In the genomic region with DNA sequence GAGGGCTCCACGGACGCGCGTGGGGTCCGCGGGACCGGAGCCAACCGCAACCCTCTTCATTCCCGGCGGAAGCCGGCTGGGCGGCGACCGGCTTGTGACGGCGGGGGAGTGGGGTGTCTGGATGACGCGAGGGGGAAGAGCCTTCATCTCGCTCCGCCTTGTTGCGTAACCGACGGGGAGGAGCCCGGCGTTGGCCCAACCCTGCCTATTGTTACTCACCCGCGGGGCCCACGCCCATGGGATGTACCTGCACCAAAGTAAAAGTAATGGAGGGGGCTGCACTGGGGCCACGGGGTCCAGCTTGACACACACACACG, we compare ENCODE assay signal across 8 mouse cellular contexts. TPM values are rescaled to one million over a fixed set of nuclear protein-coding genes. Genes with fewer than 3 reads are reported as not detected.
DNase-seq lines count a peak whose midpoint lies in the region; ATAC-seq and TF ChIP-seq lines count a peak whose summit lies in the region.

No protein-coding gene starts in this region.

- DNase-seq in 3134 (ENCODE audit: extremely low read depth, insufficient read length, low spot score), result peak; percentile 87
- DNase-seq in adrenal gland, postnatal 14 days, result peak; percentile 94
- peak; percentile 85 for DNase-seq in embryonic facial prominence, embryonic 11.5 days (ENCODE audit: low spot score)
- peak; percentile 92 for DNase-seq in heart, adult 2 months
- peak; percentile 87 to 89 for DNase-seq in kidney, adult 8-10 months
- DNase-seq in spleen, adult 18-20 months, result peak; percentile 83 to 84

- peak overlapping the region; percentile 59 for H3K4me3 ChIP-seq in embryonic facial prominence, embryonic 11.5 days (ENCODE audit: low read depth, low read length)
- H3K4me3 ChIP-seq in heart, adult 2 months, result peak overlapping the region; percentile 78
- peak overlapping the region; percentile 61 for H3K4me3 ChIP-seq in limb, embryonic 13.5 days
- peak overlapping the region; percentile 67 for H3K4me3 ChIP-seq in midbrain, embryonic 15.5 days

- TF ChIP-seq EP300 in heart, adult 2 months (IDR thresholded peaks at IDR 0.05; ENCODE audit: insufficient read depth, low read depth, low read length), result no peak

- no peaks in the 10 kb centered on the region; the same call in 1 of the 2 replicates for H3K79me2 ChIP-seq in heart, adult 2 months (replicated peaks; ENCODE audit: control insufficient read depth, insufficient read depth, low read length)

- no peak for TF ChIP-seq CTCF in heart, adult 2 months (IDR thresholded peaks at IDR 0.05)

- H3K4me1 ChIP-seq in embryonic facial prominence, embryonic 11.5 days (ENCODE audit: control insufficient read depth, insufficient read depth, low read length), result no peaks in the 10 kb centered on the region
- no peaks in the 10 kb centered on the region; the same call in 1 of the 2 replicates for H3K4me1 ChIP-seq in heart, adult 2 months (ENCODE audit: control insufficient read depth, insufficient read depth, low read length)
- peaks cover 4% of the 10 kb centered on the region; the same call in 1 of the 2 replicates for H3K4me1 ChIP-seq in limb, embryonic 13.5 days
- peaks cover 12% of the 10 kb centered on the region; the same call in 1 of the 2 replicates for H3K4me1 ChIP-seq in midbrain, embryonic 15.5 days

- no peaks in the 10 kb centered on the region for H3K36me3 ChIP-seq in embryonic facial prominence, embryonic 11.5 days (replicated peaks; ENCODE audit: control insufficient read depth, insufficient read depth, low read depth, low read length)
- no peaks in the 10 kb centered on the region for H3K36me3 ChIP-seq in heart, adult 2 months (ENCODE audit: control insufficient read depth, insufficient read depth, low read length)
- no peaks in the 10 kb centered on the region for H3K36me3 ChIP-seq in limb, embryonic 13.5 days
- H3K36me3 ChIP-seq in midbrain, embryonic 15.5 days (replicated peaks), result no peaks in the 10 kb centered on the region

- no peak overlapping the region for H3K27ac ChIP-seq in embryonic facial prominence, embryonic 11.5 days (replicated peaks; ENCODE audit: low read depth, low read length)
- H3K27ac ChIP-seq in heart, adult 2 months, result peak overlapping the region; percentile 73
- H3K27ac ChIP-seq in limb, embryonic 13.5 days, result no peak overlapping the region
- peak overlapping the region; percentile 85 for H3K27ac ChIP-seq in midbrain, embryonic 15.5 days

- TF ChIP-seq POLR2A in heart, adult 2 months (IDR thresholded peaks at IDR 0.05; ENCODE audit: insufficient read depth, low read depth, low read length), result peak; percentile 38; the same call in 1 of the 2 replicates

- H3K9ac ChIP-seq in embryonic facial prominence, embryonic 11.5 days (replicated peaks; ENCODE audit: low read length), result peak overlapping the region; percentile 61
- peak overlapping the region; percentile 85 for H3K9ac ChIP-seq in heart, adult 2 months (ENCODE audit: low read depth, low read length)
- peak overlapping the region; percentile 69 for H3K9ac ChIP-seq in limb, embryonic 13.5 days
- H3K9ac ChIP-seq in midbrain, embryonic 15.5 days, result peak overlapping the region; percentile 58

- WGBS in embryonic facial prominence, embryonic 11.5 days, result 13% methylated on average over 19 of the region's 30 CpGs
- 16% methylated on average over 29 of the region's 30 CpGs for WGBS in heart, adult 2 months
- 17% methylated on average over 27 of the region's 30 CpGs for WGBS in limb, embryonic 13.5 days
- WGBS in midbrain, embryonic 15.5 days, result 8% methylated on average over 30 of the region's 30 CpGs

- no peaks in the 10 kb centered on the region for H3K9me3 ChIP-seq in embryonic facial prominence, embryonic 11.5 days (replicated peaks; ENCODE audit: control insufficient read depth, low read length)
- H3K9me3 ChIP-seq in limb, embryonic 13.5 days, result no peaks in the 10 kb centered on the region
- no peaks in the 10 kb centered on the region for H3K9me3 ChIP-seq in midbrain, embryonic 15.5 days

- H3K4me2 ChIP-seq in embryonic facial prominence, embryonic 11.5 days (ENCODE audit: low read depth, low read length), result no peak overlapping the region; the same call in 1 of the 2 replicates
- peak overlapping the region; percentile 68 for H3K4me2 ChIP-seq in limb, embryonic 13.5 days (replicated peaks)
- H3K4me2 ChIP-seq in midbrain, embryonic 15.5 days, result peak overlapping the region; percentile 72

- H3K27me3 ChIP-seq in embryonic facial prominence, embryonic 11.5 days (ENCODE audit: control insufficient read depth, insufficient read depth, low read length), result no peaks in the 10 kb centered on the region
- H3K27me3 ChIP-seq in heart, adult 2 months (ENCODE audit: control insufficient read depth, insufficient read depth, low read length), result no peaks in the 10 kb centered on the region
- no peaks in the 10 kb centered on the region for H3K27me3 ChIP-seq in limb, embryonic 13.5 days
- no peaks in the 10 kb centered on the region for H3K27me3 ChIP-seq in midbrain, embryonic 15.5 days (replicated peaks)

- intact Hi-C loops in heart, adult 2 months (cut with DNase I), result loop anchor here (2.0 to 10.0 kb wide), 3 partner anchors 15 to 361 kb away; no protein-coding TSS in a partner anchor

- ATAC-seq in embryonic facial prominence, embryonic 11.5 days (replicated peaks; ENCODE audit: insufficient number of reproducible peaks, low FRiP score, low TSS enrichment, low read depth), result peak; percentile 92
- peak; percentile 95 for ATAC-seq in limb, embryonic 13.5 days (ENCODE audit: low FRiP score, low read depth)
- ATAC-seq in midbrain, embryonic 15.5 days (replicated peaks), result peak; percentile 98

RNA-seq across cellular contexts. Expression of gene Prkx, which starts 0.3 kb away (rescaled TPM):
- total RNA-seq in adrenal gland, postnatal 14 days (2021), result 17.0 and 17.6 TPM in 2 replicates
- 15.3 and 16.5 TPM in 2 replicates for polyA plus RNA-seq in embryonic facial prominence, embryonic 11.5 days (2014; fragmentation: Nextera tagmentation; extraction: Ambion mirVana)
- 10 to 100 TPM; 14.4 to 16.8 TPM for total RNA-seq in heart, adult 2 months (2021)
- polyA plus RNA-seq in heart, adult 2 months (2012; rRNA removed), result 6.9 and 10.7 TPM in 2 replicates
- 14.5 and 14.7 TPM in 2 replicates for polyA plus RNA-seq in limb, embryonic 13.5 days (2015; fragmentation: Nextera tagmentation; extraction: Ambion mirVana)
- 26.1 and 27.0 TPM in 2 replicates for polyA plus RNA-seq in midbrain, embryonic 15.5 days (2015; fragmentation: Nextera tagmentation; extraction: Ambion mirVana)

RNA-seq across cellular contexts. Expression of gene Pbsn, which starts 57.6 kb away (rescaled TPM):
- total RNA-seq in adrenal gland, postnatal 14 days (2021), result not detected in 2 replicates
- polyA plus RNA-seq in embryonic facial prominence, embryonic 11.5 days (2014; fragmentation: Nextera tagmentation; extraction: Ambion mirVana), result not detected in 2 replicates
- total RNA-seq in heart, adult 2 months (2021), result not detected
- polyA plus RNA-seq in heart, adult 2 months (2012; rRNA removed), result not detected in 2 replicates
- not detected in 2 replicates for polyA plus RNA-seq in limb, embryonic 13.5 days (2015; fragmentation: Nextera tagmentation; extraction: Ambion mirVana)
- not detected in 2 replicates for polyA plus RNA-seq in midbrain, embryonic 15.5 days (2015; fragmentation: Nextera tagmentation; extraction: Ambion mirVana)

Comparison
In these comparisons a context has a peak if more than half of its experiments do, and no peak if none do; other contexts are left out.
1. H3K27ac ChIP-seq: peak in heart, adult 2 months (single experiment) and midbrain, embryonic 15.5 days (single experiment); none in embryonic facial prominence, embryonic 11.5 days (single experiment) and limb, embryonic 13.5 days (single experiment).
2. Peak in every context shown above with its lines, with median percentiles within 50 percentile points of each other: DNase-seq, ATAC-seq, H3K4me3 ChIP-seq and H3K9ac ChIP-seq.